Mouse (Mus musculus): ENCODE measurements around the gene Spns3. TPM values are rescaled to one million over a fixed set of nuclear protein-coding genes. Genes with fewer than 3 reads are reported as not detected.
A peak's percentile ranks its signal among the peaks of the same experiment; 100 is the strongest.

Spns3 gene
- total RNA-seq, 2 experiments from 2014 or later = 0.21 to 0.28 TPM

- DNase-seq (ENCODE audit: low spot score in 2 of 2) = no peak
These were observed 64.3 kb downstream of the Spns3 start for GRCm38 (mm10) chr11:72485960-72486359.

- DNase-seq (ENCODE audit: low spot score in 2 of 2) = peak in 1 of 2 experiments; percentile 49
These were observed 65.1 kb downstream of the Spns3 start for GRCm38 (mm10) chr11:72485157-72485556.

- DNase-seq (ENCODE audit: low spot score in 2 of 2) = no peak
These were observed 65.8 kb downstream of the Spns3 start for GRCm38 (mm10) chr11:72484549-72484948.

DNA sequence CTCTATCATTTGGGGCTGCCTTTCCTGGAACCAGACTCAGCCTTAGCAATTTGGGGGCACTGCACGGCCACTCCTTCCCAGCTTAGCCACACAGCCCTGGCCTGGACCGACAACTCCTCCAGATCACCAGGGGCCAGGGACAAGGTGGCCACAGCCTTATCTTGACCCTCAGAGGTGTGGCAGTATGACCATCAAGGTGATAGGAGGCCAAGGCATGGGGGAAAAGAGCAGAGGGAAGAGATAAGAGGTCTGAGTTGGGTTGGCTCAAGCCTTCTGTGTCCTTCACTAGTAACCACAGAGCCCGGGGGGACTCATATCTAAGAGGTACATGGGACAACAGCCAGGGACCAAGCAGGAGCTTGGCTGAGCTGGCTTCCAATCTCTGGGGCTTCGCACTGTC, 68.4 kb downstream of the Spns3 start:
- no peak for DNase-seq (ENCODE audit: low spot score in 2 of 2)

DNA sequence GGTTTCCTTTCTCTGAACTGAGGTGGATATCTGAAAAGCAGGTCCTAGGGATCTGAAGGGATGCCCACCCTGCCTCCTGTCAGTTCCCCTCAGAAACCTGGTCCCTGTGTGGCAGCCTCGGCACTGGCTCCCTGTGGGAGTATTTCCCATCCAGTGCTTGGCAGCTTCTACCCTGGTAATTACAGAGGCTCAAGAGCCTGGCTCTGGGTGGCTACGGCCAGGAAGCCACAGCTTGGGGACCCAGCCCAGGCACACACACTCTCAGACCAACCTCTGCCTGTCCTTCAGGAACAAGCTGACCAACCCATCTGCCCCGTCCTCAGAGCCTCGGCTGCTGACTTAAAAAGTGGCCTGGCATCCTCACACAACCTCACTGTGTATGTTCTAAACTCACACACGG, 69.0 kb downstream of the Spns3 start:
- no peak for DNase-seq (ENCODE audit: low spot score in 2 of 2)

DNA sequence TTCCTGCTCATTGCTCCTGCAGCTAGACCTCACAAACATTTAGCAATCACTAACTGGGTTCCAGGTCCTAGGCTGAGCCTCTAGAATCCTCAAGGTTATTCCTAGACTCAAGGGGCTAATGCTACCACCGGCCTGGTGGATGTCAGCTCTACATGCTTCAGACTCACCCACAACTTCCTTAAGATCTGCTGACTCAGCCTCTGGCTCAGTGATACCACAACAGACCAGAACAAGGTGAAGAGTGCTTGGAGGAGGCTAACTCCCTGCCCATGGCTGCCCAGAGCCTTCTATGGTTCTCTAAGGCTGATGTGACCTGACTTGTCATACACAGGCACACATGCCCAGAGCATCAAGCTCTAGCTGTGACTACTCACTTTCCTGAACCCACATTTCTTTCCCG, 70.8 kb downstream of the Spns3 start:
- DNase-seq (ENCODE audit: low spot score in 2 of 2) = no peak

GRCm38 (mm10) chr11:72478228-72478627, 72.1 kb downstream of the Spns3 start:
- no peak for DNase-seq (ENCODE audit: low spot score in 2 of 2)

DNA sequence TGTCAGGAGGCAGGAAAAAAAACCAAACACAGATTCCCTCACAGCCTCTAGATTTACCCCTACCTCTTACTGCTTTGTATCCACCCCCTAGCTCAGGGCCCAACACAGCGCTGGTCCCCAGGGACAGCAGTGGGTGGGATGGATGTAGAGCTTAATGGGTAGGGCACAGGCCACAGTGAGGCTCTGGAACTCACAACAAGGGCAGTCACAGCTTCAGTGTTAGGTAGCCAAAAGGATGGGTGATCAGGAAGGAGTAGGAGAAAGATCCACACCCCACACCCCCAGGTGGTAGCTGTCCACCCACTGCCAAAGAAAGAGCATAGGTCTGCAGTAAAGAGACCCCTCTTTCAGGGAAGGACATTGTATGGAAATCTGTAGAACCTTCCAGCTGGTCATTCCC, 72.7 kb downstream of the Spns3 start:
- no peak for DNase-seq (ENCODE audit: low spot score in 2 of 2)

DNA sequence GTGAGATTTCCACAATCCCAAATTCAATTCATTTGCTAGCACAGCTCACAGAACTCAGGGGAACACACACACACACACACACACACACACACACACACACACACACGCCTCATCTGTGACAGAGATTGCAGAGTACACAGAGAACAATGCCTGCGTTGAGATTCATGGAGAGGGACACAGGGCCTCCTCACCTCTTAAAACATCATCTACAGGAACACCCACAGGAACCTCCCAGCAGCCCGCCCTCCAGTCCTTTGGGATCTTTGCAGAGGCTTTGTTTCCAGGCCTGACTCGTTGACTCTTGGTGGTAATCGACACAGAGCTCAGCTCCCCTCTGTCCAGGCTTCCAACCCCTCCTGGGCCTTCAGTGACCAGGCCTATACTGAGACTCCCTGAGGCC, 73.1 kb downstream of the Spns3 start:
- no peak for DNase-seq (ENCODE audit: low spot score in 2 of 2)

DNA sequence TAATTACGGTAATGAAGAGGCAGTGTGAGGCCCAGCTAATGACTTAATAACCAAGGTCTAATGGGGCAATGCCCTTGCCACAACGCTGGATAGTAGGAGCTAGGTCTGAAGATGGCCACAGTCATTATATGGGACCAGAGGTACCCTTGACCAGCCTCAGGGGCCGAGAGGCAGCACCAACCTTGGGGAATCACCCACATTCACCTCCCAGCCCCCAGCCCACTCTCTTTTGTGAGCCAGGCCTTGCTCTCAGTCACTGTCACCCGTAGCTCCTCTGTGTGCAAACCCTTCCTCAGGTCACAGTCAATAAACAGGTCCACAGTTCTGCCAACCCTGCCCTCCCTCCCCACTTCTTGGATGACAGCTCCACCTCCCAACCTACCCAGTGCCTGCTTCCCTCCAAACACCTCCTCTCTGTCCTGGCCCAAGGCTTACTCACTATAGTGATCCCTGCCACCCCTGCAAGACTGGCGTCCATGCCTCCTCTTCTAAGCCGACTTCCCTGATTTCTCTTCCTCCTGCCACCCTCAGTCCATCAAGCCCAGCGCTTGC, 74.2 kb downstream of the Spns3 start:
- no peak for DNase-seq (ENCODE audit: low spot score in 2 of 2)

DNA sequence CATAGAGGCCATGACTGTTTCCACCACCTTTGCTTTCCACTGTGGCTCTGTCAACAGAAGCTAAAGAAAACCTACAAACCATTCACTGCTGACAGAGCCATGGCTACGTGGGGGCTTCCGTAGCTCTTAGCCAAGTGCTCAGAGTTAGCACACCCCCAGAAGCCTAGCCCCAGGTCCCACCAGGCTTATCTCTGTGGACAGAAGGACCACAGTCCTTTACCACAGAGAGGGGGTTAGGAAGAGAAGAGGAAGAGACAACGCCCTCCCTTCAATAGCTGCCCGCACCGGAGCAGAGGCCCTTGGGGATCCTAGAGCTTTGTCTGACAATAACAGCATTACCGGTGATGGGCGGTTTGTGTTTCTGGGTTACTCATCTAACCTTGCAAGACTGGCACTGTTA, 74.9 kb downstream of the Spns3 start:
- DNase-seq (ENCODE audit: low spot score in 2 of 2) = no peak

DNA sequence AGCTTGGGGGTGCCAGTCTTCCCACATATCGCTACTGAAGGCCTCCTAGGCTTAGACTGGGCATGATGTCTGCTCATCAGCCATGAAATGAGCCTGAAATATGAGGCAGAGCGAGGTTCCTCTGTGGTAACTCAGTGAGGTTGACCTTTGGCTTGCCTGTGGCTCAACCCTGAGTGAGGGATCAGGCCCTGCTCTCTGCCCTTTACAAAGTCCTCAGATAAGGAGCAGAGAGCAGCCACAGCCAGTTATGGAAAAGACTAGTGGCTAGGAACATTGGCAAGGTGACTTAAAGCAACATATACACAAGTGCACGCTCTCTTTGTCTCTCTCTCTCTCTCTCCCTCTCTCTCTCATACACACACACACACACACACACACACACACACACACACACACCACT, 75.4 kb downstream of the Spns3 start:
- DNase-seq (ENCODE audit: low spot score in 2 of 2) = no peak

DNA sequence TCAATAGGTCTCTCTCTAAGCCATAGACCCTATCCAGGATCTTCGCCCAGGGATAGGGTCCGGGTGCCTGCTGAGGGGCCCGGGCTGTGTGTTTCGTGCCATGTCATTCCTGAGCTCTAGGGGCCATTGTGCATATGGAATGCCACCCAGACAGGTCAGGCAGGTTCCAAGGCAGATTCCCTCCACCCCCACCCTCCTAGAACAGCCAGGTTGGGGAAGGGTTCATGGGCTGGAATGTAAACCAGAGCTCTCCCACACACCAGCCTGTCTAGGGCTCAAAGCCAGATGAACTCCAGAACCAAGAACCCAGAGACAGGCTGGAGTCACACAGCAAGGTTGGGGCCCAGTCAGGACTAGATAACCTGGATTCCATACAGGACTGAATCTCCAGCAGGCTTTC, 76.8 kb downstream of the Spns3 start:
- no peak for DNase-seq (ENCODE audit: low spot score in 2 of 2)

- no peak for DNase-seq (ENCODE audit: low spot score in 2 of 2)
These were observed 78.9 kb downstream of the Spns3 start for GRCm38 (mm10) chr11:72471381-72471780.

DNA sequence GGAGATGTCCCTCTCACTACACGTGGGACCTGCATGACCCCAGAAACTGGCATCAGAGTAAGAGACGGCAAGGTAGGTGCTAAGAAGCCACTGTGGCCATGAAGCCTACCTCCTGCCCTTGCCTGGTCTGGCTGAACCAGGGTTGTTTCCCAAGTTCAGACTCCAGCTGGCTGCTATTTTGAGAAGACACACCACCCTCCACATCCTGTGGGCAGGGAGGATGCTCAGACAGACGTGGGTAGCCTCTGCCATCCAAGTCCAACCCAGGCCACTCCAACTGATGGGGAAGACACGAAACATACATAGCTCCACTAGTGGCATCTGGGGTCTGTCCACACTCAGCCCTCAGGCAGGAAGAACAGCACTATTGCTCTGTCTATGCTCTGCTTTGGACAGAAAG, 80.3 kb downstream of the Spns3 start:
- no peak for DNase-seq (ENCODE audit: low spot score in 2 of 2)

GRCm38 (mm10) chr11:72469217-72469616, 81.1 kb downstream of the Spns3 start:
- peak; percentile 39 to 45 for DNase-seq (ENCODE audit: low spot score in 2 of 2)

DNA sequence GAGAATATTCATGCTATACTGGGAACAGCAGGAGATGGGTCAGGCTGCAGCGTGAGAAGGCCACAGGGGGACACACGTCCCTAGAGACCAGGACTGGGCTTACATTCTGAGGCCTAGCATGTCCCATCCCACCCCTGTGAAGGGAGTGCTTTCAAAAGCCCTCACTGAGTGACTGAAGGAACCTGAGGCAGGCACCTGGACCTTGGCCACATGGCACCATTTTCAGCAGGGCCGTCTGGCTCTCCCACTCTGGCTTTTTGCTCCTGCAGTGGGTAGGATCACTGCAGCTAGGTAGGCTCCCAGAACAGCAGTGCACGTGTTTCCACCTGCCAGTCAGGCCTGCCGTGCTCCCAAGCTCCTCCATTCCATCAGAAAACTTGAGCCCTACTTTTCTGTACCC, 81.8 kb downstream of the Spns3 start:
- no peak for DNase-seq (ENCODE audit: low spot score in 2 of 2)

DNA sequence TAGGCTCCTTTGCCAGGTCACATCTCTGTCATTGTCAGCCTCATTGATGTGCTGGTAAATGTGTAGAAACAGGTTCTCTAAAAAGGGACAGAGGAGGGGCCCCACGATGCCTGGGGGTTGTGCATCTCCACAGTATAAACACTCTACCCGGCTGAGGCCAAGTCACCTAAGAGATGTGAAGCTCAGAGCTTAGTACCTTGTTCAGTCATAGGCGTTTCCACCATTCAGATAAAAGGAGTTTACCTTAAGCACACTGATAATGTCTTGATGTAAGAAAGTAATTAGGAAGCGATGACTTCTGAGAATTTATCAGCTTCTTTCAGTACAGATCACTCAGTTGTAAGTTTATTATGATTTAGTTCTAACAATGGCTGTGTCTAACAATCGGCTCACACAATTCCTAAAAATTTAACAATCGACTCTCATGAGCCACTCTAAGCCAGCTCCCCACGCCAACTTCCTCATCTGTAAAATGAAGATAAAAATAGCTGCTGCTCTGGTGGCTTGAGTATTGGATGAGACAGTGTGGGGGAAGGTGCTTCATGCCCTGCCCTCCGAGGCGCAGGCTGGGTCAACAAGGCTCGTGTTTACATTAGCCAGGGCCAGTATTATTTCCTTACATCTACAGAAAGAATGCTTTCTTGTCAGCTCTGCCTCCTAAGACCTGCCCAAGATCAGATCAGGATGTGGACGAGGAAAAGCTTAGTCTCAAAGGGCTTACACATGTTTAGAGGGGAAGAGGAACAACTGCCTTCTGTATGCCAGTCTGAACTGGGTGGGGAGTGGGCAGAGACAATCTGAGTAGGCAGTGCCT, 83.4 kb downstream of the Spns3 start:
- no peak for DNase-seq (ENCODE audit: low spot score in 2 of 2)

- no peak for DNase-seq (ENCODE audit: low spot score in 2 of 2)
These were observed 84.2 kb downstream of the Spns3 start for GRCm38 (mm10) chr11:72465978-72466693.

- no peak for DNase-seq (ENCODE audit: low spot score in 2 of 2)
These were observed 85.5 kb downstream of the Spns3 start for GRCm38 (mm10) chr11:72464821-72465220.

DNA sequence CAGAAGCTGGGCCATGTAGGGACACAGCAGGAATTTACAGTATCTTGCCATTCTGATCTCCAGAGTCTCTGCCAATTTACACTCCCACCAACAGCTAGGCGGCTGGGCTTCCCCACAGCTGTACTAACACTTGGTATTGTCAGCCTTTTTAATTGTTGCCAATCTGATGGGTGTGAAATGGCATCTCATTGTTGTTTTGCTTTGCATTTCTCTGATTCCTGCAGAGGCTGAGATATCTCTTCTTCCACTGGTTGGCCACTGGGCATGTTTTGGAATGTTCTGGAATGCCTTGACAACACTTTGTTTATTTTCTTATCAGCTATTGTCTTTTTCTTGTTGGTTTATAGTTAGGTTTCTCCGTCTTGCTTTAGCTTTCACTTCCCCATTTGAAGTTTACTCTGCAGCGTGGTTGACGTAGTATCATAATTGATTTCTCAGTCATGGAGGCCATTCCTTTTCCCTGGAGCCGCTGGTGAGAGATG, 88.8 kb downstream of the Spns3 start:
- DNase-seq (ENCODE audit: low spot score in 2 of 2) = no peak

DNA sequence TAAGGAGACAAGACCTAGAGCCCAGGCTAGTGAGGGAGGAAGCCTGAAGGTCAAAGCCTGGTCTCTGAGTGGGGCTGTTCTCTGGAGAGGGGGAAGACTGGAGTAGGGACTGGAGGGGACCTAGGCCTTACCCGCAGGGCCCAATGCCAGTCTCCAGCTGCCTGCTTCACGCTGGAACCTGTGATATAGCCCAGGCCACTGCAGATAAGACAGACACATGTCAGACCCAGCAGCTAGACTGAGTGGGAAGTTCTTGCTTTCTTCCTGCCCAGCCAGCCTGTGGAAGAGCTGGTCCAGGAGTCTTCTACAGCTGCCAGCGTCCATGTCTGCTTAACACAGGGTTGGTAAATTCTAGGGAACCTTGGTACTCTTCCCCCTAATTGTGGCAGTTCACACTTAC, 91.8 kb downstream of the Spns3 start:
- no peak for DNase-seq (ENCODE audit: low spot score in 2 of 2)
